Mouse (Mus musculus): ENCODE measurements around the gene Ugt1a1. TPM values are rescaled to one million over a fixed set of nuclear protein-coding genes. Genes with fewer than 3 reads are reported as not detected.
A peak's percentile ranks its signal among the peaks of the same experiment; 100 is the strongest.
"Not testable (repeated sequence)": the region's sequence is repeated elsewhere in the genome, so short reads cannot be mapped to it uniquely, and the experiment has no call there.

Ugt1a1 gene
- polyA plus RNA-seq (2015; fragmentation: Nextera tagmentation; extraction: Ambion mirVana) = 1.2 and 1.8 TPM in 2 replicates

DNA sequence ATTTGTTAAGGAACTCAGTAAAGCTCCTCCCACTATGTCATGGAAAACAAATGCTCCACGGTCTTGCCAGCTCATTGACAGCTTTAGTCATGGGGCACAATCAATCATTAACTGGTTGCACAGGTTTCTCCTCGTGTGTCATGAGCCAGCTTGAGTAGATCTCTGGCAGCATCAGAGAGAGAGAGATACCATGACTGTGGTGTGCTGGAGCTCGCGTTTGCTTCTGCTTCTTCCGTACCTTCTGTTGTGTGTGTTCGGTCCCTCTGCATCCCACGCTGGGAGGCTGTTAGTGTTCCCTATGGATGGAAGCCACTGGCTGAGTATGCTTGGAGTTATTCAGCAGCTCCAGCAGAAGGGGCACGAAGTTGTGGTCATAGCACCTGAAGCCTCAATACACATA lies at the start of gene Ugt1a1:
Gene Ugt1a1, plus strand, starts transcription at position 148 of the 400 bp plus-strand sequence.
- peak; percentile 34; the same call in 1 of the 2 replicates for ATAC-seq (replicated peaks; ENCODE audit: low FRiP score)
- H3K4me3 ChIP-seq (replicated peaks) = no peak within 1 kb of the TSS
- no peaks in the 10 kb centered on the region for H3K4me1 ChIP-seq
- H3K27ac ChIP-seq = no peak within 1 kb of the TSS
- no peaks in the 10 kb centered on the region for H3K27me3 ChIP-seq
- peaks cover 50% of the 10 kb centered on the region for H3K9me3 ChIP-seq (replicated peaks)
- 69% methylated on average over 8 of the region's 8 CpGs for whole genome bisulfite sequencing
- H3K4me2 ChIP-seq = no peak within 1 kb of the TSS
- H3K36me3 ChIP-seq = no peaks in the 10 kb centered on the region
- no peak within 1 kb of the TSS for H3K9ac ChIP-seq

DNA sequence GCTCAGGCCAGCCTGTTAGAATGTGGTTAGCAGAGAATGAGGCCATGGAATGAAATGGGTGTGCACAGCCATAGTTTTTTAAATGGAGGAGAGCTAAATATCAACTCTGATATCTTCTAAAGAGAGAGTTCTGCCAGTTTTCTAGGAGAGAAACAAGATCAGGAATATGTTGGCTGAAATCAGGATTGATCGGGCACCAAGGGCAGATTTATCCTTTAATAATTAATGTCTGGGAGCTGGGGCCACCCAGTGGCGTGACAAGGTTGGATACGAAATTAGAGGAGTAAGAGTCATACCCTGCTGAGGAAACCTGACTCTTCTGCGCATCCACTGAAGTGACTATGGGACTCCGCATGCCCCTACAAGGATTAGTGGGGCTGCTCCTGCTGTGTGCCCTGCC lies 46.0 kb upstream of the Ugt1a1 start, which contains the start of gene Ugt1a5:
Gene Ugt1a5, plus strand, starts transcription at position 302 of the 400 bp plus-strand sequence.
- Histone ChIP-seq H3K9ac (no peak within 1 kb of the TSS), H3K4me1 (no peaks in the 10 kb centered on the region), H3K4me3 (replicated peaks) (no peak within 1 kb of the TSS), H3K27me3 (no peaks in the 10 kb centered on the region), H3K4me2 (no peak within 1 kb of the TSS), H3K36me3 (no peaks in the 10 kb centered on the region), H3K9me3 (replicated peaks) (no peaks in the 10 kb centered on the region), H3K27ac (no peak within 1 kb of the TSS)
- 81% methylated on average over 5 of the region's 5 CpGs for WGBS
- no peak for ATAC-seq (replicated peaks; ENCODE audit: low FRiP score)

DNA sequence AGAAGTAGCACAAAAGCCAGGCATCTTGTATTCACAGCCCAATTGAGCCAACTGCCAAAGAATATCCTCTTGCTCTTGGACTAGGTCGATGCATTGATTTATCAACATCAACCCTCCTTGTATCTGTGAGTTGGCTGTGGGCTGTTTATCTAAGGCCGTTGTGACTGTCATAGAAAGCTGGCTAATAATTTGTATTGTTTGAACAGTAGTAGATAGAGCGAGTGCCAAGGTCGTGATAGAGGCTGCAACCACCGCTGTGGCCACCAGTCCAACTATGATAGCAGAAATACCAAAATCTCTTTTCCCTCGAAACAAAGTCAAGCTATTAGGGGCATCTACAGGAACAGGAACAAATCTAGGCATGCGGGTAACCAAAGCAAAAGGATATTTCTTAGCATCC lies 39.6 kb upstream of the Ugt1a1 start:
- not testable (repeated sequence) for H3K36me3 ChIP-seq; H3K4me2 ChIP-seq; H3K27me3 ChIP-seq; ATAC-seq (replicated peaks; ENCODE audit: low FRiP score); H3K4me3 ChIP-seq (replicated peaks); H3K9ac ChIP-seq; H3K27ac ChIP-seq; H3K4me1 ChIP-seq
- 72% methylated on average over 7 of the region's 7 CpGs for WGBS
- peaks cover 13% of the 10 kb centered on the region for H3K9me3 ChIP-seq (replicated peaks)

DNA sequence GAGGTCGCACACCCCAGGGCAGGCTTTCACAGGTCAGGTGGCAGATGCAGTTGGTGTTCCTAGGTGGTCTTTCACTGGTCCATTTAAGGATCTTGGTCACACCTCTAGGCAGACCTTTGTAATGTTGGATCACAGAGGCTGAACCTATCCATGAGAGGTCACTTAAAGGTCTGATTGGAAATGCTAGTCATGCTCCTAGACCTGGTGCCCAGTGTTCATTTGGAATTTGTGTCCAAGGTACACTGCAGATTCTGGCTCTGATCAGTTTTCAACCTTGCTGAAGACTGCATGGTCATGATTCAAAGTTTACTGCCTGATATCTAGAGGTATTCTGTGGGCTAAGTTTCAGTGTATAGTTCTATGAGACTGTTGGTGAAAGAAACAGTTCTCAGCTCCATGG lies 32.1 kb upstream of the Ugt1a1 start:
- no peak overlapping the region for H3K9ac ChIP-seq
- H3K9me3 ChIP-seq (replicated peaks) = peaks cover 21% of the 10 kb centered on the region
- 96% methylated on average over 1 of the region's 1 CpGs for WGBS
- no peak overlapping the region for H3K4me3 ChIP-seq (replicated peaks)
- no peaks in the 10 kb centered on the region for H3K4me1 ChIP-seq
- H3K36me3 ChIP-seq = peaks cover 4% of the 10 kb centered on the region; the same call in 1 of the 2 replicates
- no peaks in the 10 kb centered on the region for H3K27me3 ChIP-seq
- H3K4me2 ChIP-seq = no peak overlapping the region
- ATAC-seq (replicated peaks; ENCODE audit: low FRiP score) = no peak
- no peak overlapping the region for H3K27ac ChIP-seq

DNA sequence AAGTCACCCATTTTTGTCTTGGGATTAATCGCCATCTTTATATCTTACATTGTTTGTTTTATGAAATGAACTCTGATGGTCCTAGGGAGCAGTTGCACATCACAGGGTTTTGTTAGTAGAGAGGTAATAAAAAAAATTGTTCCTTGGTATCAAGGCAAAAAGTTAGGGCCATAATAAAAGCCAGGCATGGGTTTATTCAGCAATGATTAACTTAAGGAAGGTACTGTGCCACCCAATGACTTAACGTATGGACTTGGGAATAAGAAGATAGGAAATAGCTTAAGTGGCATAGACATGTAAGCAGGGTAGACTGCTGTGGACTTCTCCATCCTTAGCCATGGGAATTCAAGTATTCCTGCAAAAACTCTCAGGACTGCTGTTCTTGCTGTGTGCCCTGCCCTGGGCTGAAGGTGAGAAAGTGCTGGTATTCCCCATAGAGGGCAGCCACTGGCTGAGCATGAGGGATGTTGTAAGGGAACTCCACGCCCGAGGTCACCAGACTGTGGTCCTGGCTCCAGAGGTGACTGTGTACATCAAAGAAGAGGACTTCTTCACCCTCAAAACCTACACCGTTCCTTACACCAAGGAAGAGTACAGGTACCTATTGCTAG lies 25.3 kb upstream of the Ugt1a1 start:
- no peak for ATAC-seq (replicated peaks; ENCODE audit: low FRiP score)
- Histone ChIP-seq H3K4me3 (replicated peaks) (no peak overlapping the region), H3K36me3 (no peaks in the 10 kb centered on the region), H3K27me3 (no peaks in the 10 kb centered on the region), H3K9me3 (replicated peaks) (no peaks in the 10 kb centered on the region), H3K4me1 (no peaks in the 10 kb centered on the region), H3K27ac (no peak overlapping the region), H3K4me2 (no peak overlapping the region), H3K9ac (no peak overlapping the region)
- WGBS = 89% methylated on average over 5 of the region's 5 CpGs

DNA sequence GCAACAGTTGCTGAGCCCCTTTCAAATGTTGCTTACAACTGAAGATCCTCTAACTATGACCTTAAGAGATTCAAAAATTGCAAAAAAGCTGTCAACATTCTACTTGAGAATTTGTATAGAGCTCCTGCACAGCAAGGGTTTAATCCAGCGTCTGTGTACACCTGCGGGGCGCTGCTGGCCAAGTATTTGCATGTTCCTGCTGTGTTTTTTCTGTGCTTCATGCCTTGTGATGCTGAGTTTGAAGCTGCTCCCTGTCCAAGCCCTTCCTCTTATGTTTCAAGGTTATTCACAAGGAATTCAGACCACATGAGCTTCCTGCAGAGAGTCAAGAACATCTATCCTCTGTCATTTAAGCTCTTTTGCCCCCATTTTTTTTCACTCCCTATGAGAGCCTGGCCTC lies 19.6 kb upstream of the Ugt1a1 start:
- Histone ChIP-seq H3K4me1 (no peaks in the 10 kb centered on the region), H3K27ac (no peak overlapping the region), H3K27me3 (no peaks in the 10 kb centered on the region), H3K4me2 (no peak overlapping the region), H3K4me3 (replicated peaks) (no peak overlapping the region), H3K36me3 (no peaks in the 10 kb centered on the region), H3K9me3 (replicated peaks) (no peaks in the 10 kb centered on the region), H3K9ac (no peak overlapping the region)
- WGBS = 76% methylated on average over 3 of the region's 3 CpGs
- ATAC-seq (replicated peaks; ENCODE audit: low FRiP score) = no peak

DNA sequence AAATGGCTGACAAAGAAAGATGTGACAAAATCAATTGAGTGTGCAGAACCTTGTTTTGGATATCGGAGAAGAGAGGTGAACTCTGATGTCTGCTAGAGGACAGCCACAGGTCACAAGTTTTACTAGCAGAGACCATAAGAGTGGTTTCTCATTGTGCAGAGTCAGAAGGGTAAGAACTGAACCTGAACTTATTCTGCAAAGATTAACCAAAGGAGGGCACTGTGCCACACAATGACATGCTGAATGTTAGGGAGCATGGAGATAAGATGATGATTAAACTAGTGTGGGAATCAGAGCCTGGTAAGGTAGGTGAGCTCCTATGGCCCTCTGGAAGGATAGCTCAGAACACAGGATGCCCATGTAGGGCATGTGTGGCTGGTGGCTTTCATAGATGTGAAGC lies 16.1 kb upstream of the Ugt1a1 start:
- Histone ChIP-seq H3K4me1 (peaks cover 3% of the 10 kb centered on the region; the same call in 1 of the 2 replicates), H3K9ac (no peak overlapping the region), H3K36me3 (no peaks in the 10 kb centered on the region), H3K27me3 (no peaks in the 10 kb centered on the region), H3K9me3 (replicated peaks) (no peaks in the 10 kb centered on the region), H3K4me2 (no peak overlapping the region), H3K4me3 (replicated peaks) (no peak overlapping the region), H3K27ac (no peak overlapping the region)
- 54% methylated on average over 1 of the region's 1 CpGs for WGBS
- ATAC-seq (replicated peaks; ENCODE audit: low FRiP score) = peak; percentile 60; the same call in 1 of the 2 replicates

DNA sequence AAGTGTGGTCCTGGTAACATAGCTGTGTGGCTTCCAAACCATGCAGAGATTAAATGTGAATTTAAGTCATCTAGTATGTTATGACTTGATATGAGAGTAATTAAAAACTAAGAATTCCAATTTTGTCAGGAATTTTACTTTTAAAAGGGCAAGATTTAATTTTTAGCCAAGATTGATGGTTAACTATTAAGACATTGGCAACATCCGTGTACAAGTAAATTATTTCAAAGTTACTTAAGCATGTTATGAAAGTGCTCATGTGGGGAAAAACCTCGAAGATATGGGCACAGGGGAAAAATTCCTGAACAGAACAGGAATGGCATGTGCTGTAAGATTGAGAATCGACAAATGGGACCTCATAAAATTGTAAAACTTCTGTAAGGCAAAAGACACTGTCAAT lies 14.3 kb upstream of the Ugt1a1 start:
- Histone ChIP-seq H3K9me3 (replicated peaks) (no peaks in the 10 kb centered on the region), H3K27ac (no peak overlapping the region), H3K4me3 (replicated peaks) (no peak overlapping the region), H3K4me2 (no peak overlapping the region), H3K9ac (no peak overlapping the region), H3K4me1 (peaks cover 3% of the 10 kb centered on the region; the same call in 1 of the 2 replicates), H3K36me3 (no peaks in the 10 kb centered on the region), H3K27me3 (no peaks in the 10 kb centered on the region)
- 61% methylated on average over 3 of the region's 3 CpGs for WGBS
- ATAC-seq (replicated peaks; ENCODE audit: low FRiP score) = no peak

DNA sequence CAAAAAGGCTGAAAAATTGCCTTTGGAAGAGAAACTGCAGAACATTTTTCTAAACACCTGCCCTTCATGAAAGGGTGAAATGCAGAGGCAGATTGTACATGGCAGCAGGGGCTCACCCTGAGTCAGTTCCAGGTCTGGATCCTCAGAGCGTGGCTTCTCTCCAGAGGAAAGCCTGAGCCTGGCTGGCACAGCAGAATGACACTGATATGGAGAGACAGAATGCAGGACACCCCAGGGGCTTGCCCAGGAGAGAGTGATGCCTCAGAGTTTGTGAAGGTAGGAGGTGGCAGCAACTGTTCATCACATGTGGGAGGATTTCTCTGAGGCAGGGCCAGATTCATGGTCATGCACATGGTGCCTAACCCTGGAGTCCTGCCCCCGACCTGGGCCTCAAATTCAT lies 11.8 kb upstream of the Ugt1a1 start:
- ATAC-seq (replicated peaks; ENCODE audit: low FRiP score) = peak; percentile 40; the same call in 1 of the 2 replicates
- no peaks in the 10 kb centered on the region for H3K36me3 ChIP-seq

DNA sequence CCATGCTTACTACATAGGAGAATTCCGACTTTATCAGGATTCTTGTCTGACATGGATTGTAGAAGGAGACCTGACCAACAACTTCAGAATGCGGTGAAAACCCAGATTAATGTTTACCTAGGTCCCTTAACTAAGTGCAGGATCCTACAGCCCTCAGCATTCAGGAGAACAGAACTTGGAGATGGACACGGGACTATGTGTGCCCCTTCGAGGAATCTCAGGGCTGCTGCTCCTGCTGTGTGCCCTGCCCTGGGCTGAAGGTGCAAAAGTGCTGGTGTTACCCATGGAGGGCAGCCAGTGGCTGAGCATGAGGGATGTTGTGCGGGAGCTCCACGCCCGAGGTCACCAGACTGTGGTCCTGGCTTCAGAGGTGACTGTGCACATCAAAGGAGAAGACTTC lies 11.3 kb upstream of the Ugt1a1 start, which contains the start of gene Ugt1a2:
Gene Ugt1a2, plus strand, starts transcription at position 146 of the 400 bp plus-strand sequence.
- WGBS = 66% methylated on average over 7 of the region's 7 CpGs
- Histone ChIP-seq H3K4me3 (replicated peaks) (no peak within 1 kb of the TSS), H3K4me1 (peaks cover 9% of the 10 kb centered on the region; the same call in 1 of the 2 replicates), H3K27me3 (no peaks in the 10 kb centered on the region), H3K4me2 (no peak within 1 kb of the TSS), H3K36me3 (no peaks in the 10 kb centered on the region), H3K9me3 (replicated peaks) (no peaks in the 10 kb centered on the region), H3K27ac (peak within 1 kb of the TSS; percentile 76), H3K9ac (no peak within 1 kb of the TSS)
- peak; percentile 64; the same call in 1 of the 2 replicates for ATAC-seq (replicated peaks; ENCODE audit: low FRiP score)

More for the DNA sequence above, 11.8 kb upstream of the Ugt1a1 start:
- Histone ChIP-seq H3K9ac (no peak overlapping the region), H3K9me3 (replicated peaks) (no peaks in the 10 kb centered on the region), H3K27ac (peak overlapping the region; percentile 76), H3K4me2 (no peak overlapping the region), H3K4me3 (replicated peaks) (no peak overlapping the region), H3K4me1 (peaks cover 5% of the 10 kb centered on the region; the same call in 1 of the 2 replicates), H3K27me3 (no peaks in the 10 kb centered on the region)
- 58% methylated on average over 2 of the region's 2 CpGs for WGBS

DNA sequence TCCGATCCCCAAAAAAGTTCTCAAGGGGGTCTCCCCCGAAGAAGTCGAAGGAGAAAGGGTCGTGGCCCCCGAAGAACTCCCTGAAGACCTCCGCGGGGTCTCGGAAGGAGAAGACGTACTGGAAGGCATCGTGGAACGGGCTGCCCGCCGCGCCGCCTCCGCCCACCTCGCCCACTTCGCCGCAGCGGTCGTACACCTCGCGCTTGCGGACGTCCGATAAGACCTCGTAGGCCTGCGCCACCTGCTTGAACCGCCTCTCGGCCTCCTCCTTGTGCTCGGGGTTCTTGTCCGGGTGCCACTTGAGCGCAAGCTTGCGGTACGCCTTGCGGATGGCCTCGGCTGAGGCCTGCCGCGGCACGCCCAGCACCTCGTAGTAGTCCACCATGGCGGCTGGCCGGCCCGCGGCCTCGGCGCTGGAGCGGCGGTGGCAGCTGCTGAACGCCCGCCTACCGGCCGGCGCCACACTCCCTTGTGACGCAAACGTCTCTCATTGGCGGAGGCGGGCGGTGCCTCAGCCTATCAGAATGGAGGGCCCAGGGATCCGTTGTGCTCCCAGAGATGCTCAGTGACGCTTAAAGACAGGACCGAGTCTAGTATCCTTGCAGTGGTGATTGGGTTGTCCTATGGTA lies 6.4 kb upstream of the Ugt1a1 start, which contains the start of gene Dnajb3:
Gene Dnajb3, minus strand, starts transcription at position 489 of the 629 bp plus-strand sequence.
- Histone ChIP-seq H3K9ac (peak within 1 kb of the TSS; percentile 48), H3K9me3 (replicated peaks) (no peaks in the 10 kb centered on the region), H3K27ac (no peak within 1 kb of the TSS), H3K4me2 (peak within 1 kb of the TSS; percentile 80), H3K4me1 (peaks cover 12% of the 10 kb centered on the region; the same call in 1 of the 2 replicates), H3K4me3 (replicated peaks) (peak within 1 kb of the TSS; percentile 50), H3K27me3 (no peaks in the 10 kb centered on the region), H3K36me3 (no peaks in the 10 kb centered on the region)
- WGBS = 6% methylated on average over 62 of the region's 62 CpGs
- peak; percentile 98 for ATAC-seq (replicated peaks; ENCODE audit: low FRiP score)

DNA sequence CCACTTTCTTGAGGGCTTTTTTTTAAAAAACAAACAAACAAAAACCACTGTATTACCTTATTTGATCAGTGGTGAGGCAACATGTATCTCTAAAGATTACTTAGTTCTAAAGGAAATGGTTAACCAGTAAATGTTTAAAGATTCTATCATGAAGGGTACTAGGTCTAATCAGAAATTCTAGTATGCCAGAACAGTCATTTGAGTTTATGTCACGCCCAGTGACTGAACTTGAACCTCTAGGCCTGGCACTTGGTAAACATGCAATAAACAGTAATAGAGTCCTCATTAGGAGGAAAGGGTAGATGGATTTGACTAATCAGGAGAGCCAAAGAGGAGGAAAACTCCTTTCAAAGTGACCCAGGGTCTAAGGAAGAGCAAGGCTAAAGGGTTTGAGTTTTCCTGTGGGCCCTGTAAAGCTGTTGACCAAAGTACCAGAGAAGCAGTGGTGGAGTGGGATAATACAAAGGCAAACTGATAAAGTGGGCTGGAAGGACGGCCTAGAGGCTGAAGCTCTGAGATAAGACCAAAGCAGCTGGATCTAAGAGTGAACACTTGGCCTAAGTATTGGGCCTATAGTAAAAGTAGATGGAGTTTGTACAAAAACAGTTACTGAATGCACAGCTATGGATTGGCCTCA lies 4.8 kb upstream of the Ugt1a1 start:
- H3K27ac ChIP-seq = no peak overlapping the region

More for the DNA sequence above, 4.8 kb upstream of the Ugt1a1 start:
- no peak overlapping the region for H3K4me2 ChIP-seq
- H3K9me3 ChIP-seq (replicated peaks) = peaks cover 7% of the 10 kb centered on the region
- H3K36me3 ChIP-seq = no peaks in the 10 kb centered on the region
- H3K4me1 ChIP-seq = peaks cover 12% of the 10 kb centered on the region; the same call in 1 of the 2 replicates
- WGBS = 90% methylated on average over 2 of the region's 2 CpGs
- H3K4me3 ChIP-seq (replicated peaks) = no peak overlapping the region
- no peaks in the 10 kb centered on the region for H3K27me3 ChIP-seq
- ATAC-seq (replicated peaks; ENCODE audit: low FRiP score) = no peak
- no peak overlapping the region for H3K9ac ChIP-seq

Data from kidney, embryonic 15.5 days (tissue).